Mouse (Mus musculus): ENCODE results near the gene Dnajc16.

DNA sequence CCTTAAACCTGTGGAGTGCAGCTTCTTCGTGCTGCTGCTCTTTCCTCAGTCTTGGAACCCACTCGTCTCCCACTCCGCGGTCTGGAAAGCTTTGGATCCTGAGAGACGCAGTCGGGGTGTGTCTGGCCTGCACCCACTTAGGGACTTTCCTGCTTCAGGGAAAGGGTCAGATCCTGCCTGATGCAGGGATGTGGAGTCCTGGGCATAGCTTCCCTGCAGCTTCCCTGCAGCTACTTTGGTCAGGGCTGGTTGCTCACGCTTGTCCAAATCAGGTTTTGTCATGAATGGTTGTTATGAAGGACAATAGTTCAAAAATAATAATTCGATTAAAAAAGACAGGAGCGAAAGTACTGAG lies 55.5 kb downstream of the Dnajc16 start:
- TF ChIP-seq CTCF (IDR thresholded peaks at IDR 0.05) (no peak), EP300 (IDR thresholded peaks at IDR 0.05) (no peak)
